Mouse (Mus musculus) activated CD4-positive, CD25-positive, alpha-beta regulatory T cell, adult 4 months (primary cell): ENCODE measurements around the gene Rhbdf1. TPM values are rescaled to one million over a fixed set of nuclear protein-coding genes. Genes with fewer than 3 reads are reported as not detected.

Experiments
- ATAC-seq: one replicate; pipeline ENCODE4 v1.8.0; 2017
- polyA plus RNA-seq, 2 experiments: library from polyadenylated mRNA; unstranded; fragments of 100-300 nt; shearing (Covaris generic); gene quantifications; one replicate each; pipeline ENCODE4 v1.2.1; 2017

The Rhbdf1 gene
- polyA plus RNA-seq, 2 experiments from 2014 or later = 0.49 TPM; not detected in 1

GRCm38 (mm10) chr11:32238093-32238860 is 16.2 kb upstream of the Rhbdf1 start:
- ATAC-seq = peak; percentile 82

GRCm38 (mm10) chr11:32237411-32237795 is 15.3 kb upstream of the Rhbdf1 start:
- ATAC-seq = no peak

GRCm38 (mm10) chr11:32236712-32237410 is 14.8 kb upstream of the Rhbdf1 start:
- ATAC-seq = no peak

- ATAC-seq = no peak
Observed at GRCm38 (mm10) chr11:32236132-32236531, 14.0 kb upstream of the Rhbdf1 start.

- no peak for ATAC-seq
Observed at GRCm38 (mm10) chr11:32235646-32236045, 13.5 kb upstream of the Rhbdf1 start.

GRCm38 (mm10) chr11:32234816-32235485 is 12.9 kb upstream of the Rhbdf1 start:
- no peak for ATAC-seq

GRCm38 (mm10) chr11:32233895-32234294 is 11.8 kb upstream of the Rhbdf1 start:
- ATAC-seq = no peak

GRCm38 (mm10) chr11:32232848-32233247 is 10.7 kb upstream of the Rhbdf1 start:
- no peak for ATAC-seq

- ATAC-seq = no peak
Observed at GRCm38 (mm10) chr11:32231125-32231524, 9.0 kb upstream of the Rhbdf1 start.

- no peak for ATAC-seq
Observed at GRCm38 (mm10) chr11:32230220-32230619, 8.1 kb upstream of the Rhbdf1 start.

GRCm38 (mm10) chr11:32228292-32228845 is 6.3 kb upstream of the Rhbdf1 start:
- ATAC-seq = no peak

- ATAC-seq = no peak
Observed at GRCm38 (mm10) chr11:32227555-32227954, 5.5 kb upstream of the Rhbdf1 start.

- no peak for ATAC-seq
Observed at GRCm38 (mm10) chr11:32227041-32227440, 4.9 kb upstream of the Rhbdf1 start.

- peak; percentile 87 for ATAC-seq
Observed at GRCm38 (mm10) chr11:32226124-32226871, 4.2 kb upstream of the Rhbdf1 start, which contains the start of gene Mpg. TSS of gene Mpg (plus strand) at chr11:32226505.

- ATAC-seq = no peak
Observed at GRCm38 (mm10) chr11:32225222-32226104, 3.4 kb upstream of the Rhbdf1 start.

GRCm38 (mm10) chr11:32224468-32225139 is 2.5 kb upstream of the Rhbdf1 start:
- no peak for ATAC-seq

- no peak for ATAC-seq
Observed at GRCm38 (mm10) chr11:32223297-32223967, 1.3 kb upstream of the Rhbdf1 start.

GRCm38 (mm10) chr11:32222570-32223194 is 582 bp upstream of the Rhbdf1 start:
- no peak for ATAC-seq

- peak; percentile 8 for ATAC-seq
Observed at GRCm38 (mm10) chr11:32221225-32221950, 712 bp downstream of the Rhbdf1 start.
